Mouse (Mus musculus): ENCODE results near the gene Sfmbt1. TPM values are rescaled to one million over a fixed set of nuclear protein-coding genes. Genes with fewer than 3 reads are reported as not detected.

Gene Sfmbt1
- total RNA-seq, 1 experiment, result 7.0 TPM

DNA sequence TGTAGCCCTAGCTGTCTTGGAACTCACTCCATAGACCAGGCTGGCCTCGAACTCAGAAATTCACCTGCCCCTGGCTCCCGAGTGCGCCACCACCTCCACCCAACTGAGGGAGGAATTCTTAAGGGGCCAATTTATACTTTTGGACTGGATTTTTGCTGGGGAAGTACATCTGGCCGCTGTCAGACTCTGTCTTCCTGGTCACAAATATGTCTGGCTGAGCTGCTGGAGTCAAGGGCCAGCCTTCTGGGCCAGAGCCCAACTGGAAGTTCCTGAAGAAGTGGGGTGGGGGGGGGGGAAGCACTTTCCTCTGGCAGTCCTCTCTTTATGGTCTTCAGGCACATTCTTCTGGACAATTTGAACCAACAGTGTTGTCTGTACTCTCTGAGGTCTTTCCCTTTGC is 113.4 kb downstream of the Sfmbt1 start:
- Histone ChIP-seq H3K9ac (ENCODE audit: insufficient read depth, low read depth, low read length, poor library complexity, severe bottlenecking) (no peak overlapping the region), H3K9me3 (ENCODE audit: control insufficient read depth, insufficient read depth, low read depth, low read length) (no peaks in the 10 kb centered on the region), H3K4me3 (ENCODE audit: insufficient read depth in 1 of 2, low read depth in 1 of 2, low read length in 2 of 2, poor library complexity in 1 of 2, severe bottlenecking in 1 of 2) (no peak overlapping the region), H3K4me1 (ENCODE audit: control insufficient read depth in 2 of 2, insufficient read depth in 2 of 2, low read length in 2 of 2, poor library complexity in 1 of 2) (peaks cover 2% of the 10 kb centered on the region in 2 experiments; a peak in 2 of 4 replicates), H3K27ac (ENCODE audit: insufficient read depth, low read depth, low read length, poor library complexity, severe bottlenecking) (no peak overlapping the region), H3K36me3 (ENCODE audit: control insufficient read depth, insufficient read depth, low read length, poor library complexity, severe bottlenecking) (no peaks in the 10 kb centered on the region)
- TF ChIP-seq CHD2 (IDR thresholded peaks at IDR 0.05; ENCODE audit: low read depth, low read length), result no peak
- TF ChIP-seq MAFK (IDR thresholded peaks at IDR 0.05; ENCODE audit: insufficient read depth, low read depth, low read length), result no peak
- TF ChIP-seq ZC3H11A (IDR thresholded peaks at IDR 0.05; ENCODE audit: borderline replicate concordance, low read depth, low read length), result no peak
- TF ChIP-seq HCFC1 (IDR thresholded peaks at IDR 0.05; ENCODE audit: borderline replicate concordance, insufficient read depth, low read length), result no peak
- no peak for TF ChIP-seq ZNF384 (IDR thresholded peaks at IDR 0.05; ENCODE audit: low read depth, low read length)
- in situ Hi-C loops (cut with MboI; ENCODE audit: low sequenced_read_pairs in 2 of 2, unreplicated experiment in 2 of 2), result no loop called here
- DNase-seq (ENCODE audit: low read depth, low spot score), result no peak

DNA sequence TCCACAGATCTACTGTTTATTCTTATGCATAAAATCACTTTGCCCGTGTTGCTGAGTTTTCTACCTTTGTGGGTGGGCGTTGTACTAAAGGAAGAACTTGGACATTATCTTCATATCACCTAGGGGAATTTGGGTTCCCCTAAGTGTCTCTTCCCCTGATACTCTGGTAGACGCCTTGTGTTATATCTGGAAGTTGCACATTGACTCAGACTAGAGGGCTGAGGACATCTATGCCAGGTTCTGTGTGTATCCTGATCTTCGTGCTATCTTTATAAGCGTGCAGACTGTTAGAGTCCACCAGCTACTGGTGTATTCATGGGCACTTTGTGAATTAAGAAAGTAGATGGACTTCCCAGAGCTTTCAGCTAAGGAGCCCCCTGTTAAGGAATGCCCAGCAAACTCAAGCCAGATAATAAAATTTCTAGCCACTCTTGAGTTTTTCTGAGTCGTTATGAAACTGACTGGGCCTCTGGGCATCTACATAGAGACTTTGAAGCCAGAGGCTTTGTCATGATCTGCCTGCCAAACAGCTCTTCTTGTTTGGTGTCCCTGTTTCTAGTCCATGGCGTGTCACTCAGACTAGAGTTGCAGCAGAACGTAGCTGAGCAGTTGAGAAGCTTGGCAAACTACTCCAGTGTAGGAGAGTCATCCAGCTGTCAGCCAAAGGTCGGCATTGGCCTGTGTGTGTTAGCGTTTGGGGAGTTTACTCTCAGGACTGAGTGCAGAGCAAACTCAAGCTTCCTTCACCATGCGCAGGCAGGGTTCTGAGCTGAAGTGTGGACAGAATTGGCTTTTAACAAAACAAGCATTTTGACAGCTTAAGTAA is 114.2 kb downstream of the Sfmbt1 start:
- in situ Hi-C loops (cut with MboI; ENCODE audit: low sequenced_read_pairs in 2 of 2, unreplicated experiment in 2 of 2), result no loop called here
- Histone ChIP-seq H3K4me1 (ENCODE audit: control insufficient read depth in 2 of 2, insufficient read depth in 2 of 2, low read length in 2 of 2, poor library complexity in 1 of 2) (peaks cover 2% of the 10 kb centered on the region in 2 experiments; a peak in 2 of 4 replicates), H3K9ac (ENCODE audit: insufficient read depth, low read depth, low read length, poor library complexity, severe bottlenecking) (no peak overlapping the region), H3K9me3 (ENCODE audit: control insufficient read depth, insufficient read depth, low read depth, low read length) (no peaks in the 10 kb centered on the region), H3K27ac (ENCODE audit: insufficient read depth, low read depth, low read length, poor library complexity, severe bottlenecking) (no peak overlapping the region), H3K36me3 (ENCODE audit: control insufficient read depth, insufficient read depth, low read length, poor library complexity, severe bottlenecking) (no peaks in the 10 kb centered on the region), H3K4me3 (ENCODE audit: insufficient read depth in 1 of 2, low read depth in 1 of 2, low read length in 2 of 2, poor library complexity in 1 of 2, severe bottlenecking in 1 of 2) (no peak overlapping the region)
- TF ChIP-seq CHD2 (IDR thresholded peaks at IDR 0.05; ENCODE audit: low read depth, low read length) (no peak), MAFK (IDR thresholded peaks at IDR 0.05; ENCODE audit: insufficient read depth, low read depth, low read length) (no peak), HCFC1 (IDR thresholded peaks at IDR 0.05; ENCODE audit: borderline replicate concordance, insufficient read depth, low read length) (no peak), ZNF384 (IDR thresholded peaks at IDR 0.05; ENCODE audit: low read depth, low read length) (no peak), ZC3H11A (IDR thresholded peaks at IDR 0.05; ENCODE audit: borderline replicate concordance, low read depth, low read length) (no peak)
- no peak for DNase-seq (ENCODE audit: low read depth, low spot score)

DNA sequence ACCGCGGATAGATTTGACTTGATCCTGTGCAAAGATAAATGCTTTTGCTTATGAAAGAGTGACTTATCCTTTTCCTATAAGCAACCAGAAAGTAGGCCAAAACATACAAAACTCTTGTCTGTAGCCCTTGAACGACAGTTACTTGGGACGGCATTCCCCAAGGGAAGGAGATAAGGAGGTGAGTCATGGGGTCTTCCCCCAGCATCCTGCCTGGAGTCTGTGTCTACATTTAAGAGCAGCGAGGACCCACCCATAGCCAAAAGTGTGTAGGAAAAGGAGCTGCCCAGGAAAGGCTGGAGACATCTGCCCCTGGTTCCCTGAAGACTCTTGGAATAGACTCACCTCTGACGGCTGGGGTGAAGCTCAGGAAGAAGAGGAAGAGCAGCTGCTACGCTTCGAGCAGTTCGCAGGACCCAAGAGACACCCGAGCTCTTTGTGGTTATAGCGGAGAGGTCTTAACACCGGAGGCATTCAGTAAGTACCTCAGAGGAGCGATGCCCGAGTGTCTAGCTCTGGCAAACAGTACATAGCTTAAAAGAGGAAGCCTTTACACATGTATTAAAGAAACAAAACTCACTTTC is 122.9 kb downstream of the Sfmbt1 start:
- H3K4me1 ChIP-seq (ENCODE audit: control insufficient read depth in 2 of 2, insufficient read depth in 2 of 2, low read length in 2 of 2, poor library complexity in 1 of 2), result no peaks in the 10 kb centered on the region
- no peaks in the 10 kb centered on the region for H3K9me3 ChIP-seq (ENCODE audit: control insufficient read depth, insufficient read depth, low read depth, low read length)
- TF ChIP-seq CHD2 (IDR thresholded peaks at IDR 0.05; ENCODE audit: low read depth, low read length) (no peak), ZC3H11A (IDR thresholded peaks at IDR 0.05; ENCODE audit: borderline replicate concordance, low read depth, low read length) (no peak), HCFC1 (IDR thresholded peaks at IDR 0.05; ENCODE audit: borderline replicate concordance, insufficient read depth, low read length) (no peak), ZNF384 (IDR thresholded peaks at IDR 0.05; ENCODE audit: low read depth, low read length) (no peak), MAFK (IDR thresholded peaks at IDR 0.05; ENCODE audit: insufficient read depth, low read depth, low read length) (no peak)
- no peaks in the 10 kb centered on the region; the same call in 1 of the 2 replicates for H3K36me3 ChIP-seq (ENCODE audit: control insufficient read depth, insufficient read depth, low read length, poor library complexity, severe bottlenecking)
- H3K4me3 ChIP-seq (ENCODE audit: insufficient read depth in 1 of 2, low read depth in 1 of 2, low read length in 2 of 2, poor library complexity in 1 of 2, severe bottlenecking in 1 of 2), result no peak overlapping the region
- no peak overlapping the region for H3K9ac ChIP-seq (ENCODE audit: insufficient read depth, low read depth, low read length, poor library complexity, severe bottlenecking)
- in situ Hi-C loops (cut with MboI; ENCODE audit: low sequenced_read_pairs in 2 of 2, unreplicated experiment in 2 of 2), result no loop called here
- no peak for DNase-seq (ENCODE audit: low read depth, low spot score)
- H3K27ac ChIP-seq (ENCODE audit: insufficient read depth, low read depth, low read length, poor library complexity, severe bottlenecking), result no peak overlapping the region

DNA sequence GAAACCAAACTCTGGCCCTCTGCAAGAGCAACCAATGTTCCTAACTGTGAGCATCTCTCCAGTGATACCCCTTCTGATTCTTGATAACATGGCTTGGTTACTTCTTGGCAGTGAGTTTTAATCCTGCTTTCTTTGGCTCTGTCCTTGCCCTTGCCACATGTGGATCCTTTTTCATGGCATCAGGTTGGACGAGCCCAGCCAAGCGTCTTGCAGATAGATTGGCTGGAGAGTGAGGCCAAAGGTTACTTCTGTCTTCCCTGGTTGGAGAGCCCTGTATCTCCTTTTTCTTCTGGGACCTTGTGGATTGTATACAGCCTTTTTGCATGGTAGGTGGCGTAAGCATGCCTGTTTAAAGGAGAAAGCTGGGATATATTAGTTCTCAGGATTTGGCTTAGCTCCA is 129.1 kb downstream of the Sfmbt1 start:
- Histone ChIP-seq H3K9me3 (ENCODE audit: control insufficient read depth, insufficient read depth, low read depth, low read length) (no peaks in the 10 kb centered on the region), H3K9ac (ENCODE audit: insufficient read depth, low read depth, low read length, poor library complexity, severe bottlenecking) (no peak overlapping the region), H3K27ac (ENCODE audit: insufficient read depth, low read depth, low read length, poor library complexity, severe bottlenecking) (no peak overlapping the region), H3K4me1 (ENCODE audit: control insufficient read depth in 2 of 2, insufficient read depth in 2 of 2, low read length in 2 of 2, poor library complexity in 1 of 2) (no peaks in the 10 kb centered on the region), H3K4me3 (ENCODE audit: insufficient read depth in 1 of 2, low read depth in 1 of 2, low read length in 2 of 2, poor library complexity in 1 of 2, severe bottlenecking in 1 of 2) (no peak overlapping the region), H3K36me3 (ENCODE audit: control insufficient read depth, insufficient read depth, low read length, poor library complexity, severe bottlenecking) (no peaks in the 10 kb centered on the region; the same call in 1 of the 2 replicates)
- no peak for DNase-seq (ENCODE audit: low read depth, low spot score)
- in situ Hi-C loops (cut with MboI; ENCODE audit: low sequenced_read_pairs in 2 of 2, unreplicated experiment in 2 of 2), result no loop called here
- no peak for TF ChIP-seq ZC3H11A (IDR thresholded peaks at IDR 0.05; ENCODE audit: borderline replicate concordance, low read depth, low read length)
- no peak for TF ChIP-seq HCFC1 (IDR thresholded peaks at IDR 0.05; ENCODE audit: borderline replicate concordance, insufficient read depth, low read length)
- TF ChIP-seq CHD2 (IDR thresholded peaks at IDR 0.05; ENCODE audit: low read depth, low read length), result no peak
- TF ChIP-seq MAFK (IDR thresholded peaks at IDR 0.05; ENCODE audit: insufficient read depth, low read depth, low read length), result no peak
- no peak for TF ChIP-seq ZNF384 (IDR thresholded peaks at IDR 0.05; ENCODE audit: low read depth, low read length)

All from ES-E14 (cell line).